Mouse (Mus musculus) spleen, adult 2 months (tissue): Measurements from ENCODE around the gene Havcr1.

Experiments
- CTCF ChIP-seq: fragments of 200-500 bp; IDR thresholded peaks from 2 replicates; pipeline ENCODE4 v1.5.1; 2011; ENCODE audit warnings: mild to moderate bottlenecking, inconsistent platforms; ENCODE audit not compliant: insufficient read depth, insufficient read length, insufficient replicate concordance; ENCODE audit errors: extremely low read depth
- POLR2A ChIP-seq: fragments of 200-500 bp; IDR thresholded peaks from 2 replicates; pipeline ENCODE4 v1.6.1; 2011; ENCODE audit warnings: low read depth, low read length, inconsistent platforms

DNA sequence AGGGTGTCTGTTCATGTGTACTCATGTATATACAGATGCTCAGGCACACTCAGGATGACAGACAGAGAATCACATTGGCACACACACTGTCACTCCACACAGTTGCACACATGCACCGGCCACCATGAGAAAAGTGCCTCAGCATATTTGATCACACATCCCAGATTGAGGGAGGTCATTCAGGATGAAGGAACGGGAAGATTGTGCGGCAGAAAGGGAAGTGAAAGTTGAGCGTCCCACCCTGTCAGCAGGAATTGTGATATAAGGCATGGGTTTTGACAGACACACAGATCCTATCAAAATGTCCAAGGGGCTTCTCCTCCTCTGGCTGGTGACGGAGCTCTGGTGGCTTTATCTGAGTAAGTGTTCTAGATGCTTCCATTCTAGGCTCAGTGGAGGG, 75.6 kb downstream of the Havcr1 start, which contains the start of gene Timd4:
- TF ChIP-seq POLR2A (no peak), CTCF (no peak)
